In genomic region chr9:21508871-21509404, GRCm38 (mm10) we compare ENCODE assay signal across 8 mouse cellular contexts. TPM values are rescaled to one million over a fixed set of nuclear protein-coding genes. Genes with fewer than 3 reads are reported as not detected.
DNase-seq lines count a peak whose midpoint lies in the region; ATAC-seq and TF ChIP-seq lines count a peak whose summit lies in the region.

No protein-coding gene starts in this region.

- no peak overlapping the region for H3K9ac ChIP-seq in neural tube, embryonic 11.5 days (ENCODE audit: low read length)
- peak overlapping the region; percentile 66; the same call in 1 of the 2 replicates for H3K9ac ChIP-seq in limb, embryonic 14.5 days (ENCODE audit: low read depth, low read length, severe bottlenecking)

- DNase-seq in cerebellum, adult 8-10 months: peak; percentile 35
- no peak for DNase-seq in cerebellum, postnatal 25 days
- no peak for DNase-seq in neural tube, embryonic 11.5 days (ENCODE audit: low spot score)
- no peak for DNase-seq in neural tube, embryonic 10.5 days (ENCODE audit: extremely low spot score, low spot score)
- DNase-seq in limb, embryonic 14.5 days (ENCODE audit: low spot score): no peak
- no peak for DNase-seq in right cerebral cortex, postnatal 10 days (ENCODE audit: low spot score in 2 of 2)
- DNase-seq in frontal cortex, postnatal 36 days (ENCODE audit: low spot score in 2 of 2): no peak

- H3K4me1 ChIP-seq in neural tube, embryonic 11.5 days (ENCODE audit: control insufficient read depth, insufficient read depth, low read length): no peaks in the 10 kb centered on the region
- peaks cover 7% of the 10 kb centered on the region for H3K4me1 ChIP-seq in limb, embryonic 14.5 days (ENCODE audit: control insufficient read depth, insufficient read depth, low read length)

- no peak for TF ChIP-seq POLR2A in limb, embryonic 14.5 days (IDR thresholded peaks at IDR 0.05; ENCODE audit: borderline replicate concordance, extremely low read depth, insufficient read depth, insufficient read length)

- H3K27me3 ChIP-seq in neural tube, embryonic 11.5 days (ENCODE audit: control insufficient read depth, insufficient read depth, low read length): no peaks in the 10 kb centered on the region
- no peaks in the 10 kb centered on the region for H3K27me3 ChIP-seq in limb, embryonic 14.5 days (ENCODE audit: control insufficient read depth, insufficient read depth, low read length)

- no peaks in the 10 kb centered on the region for H3K9me3 ChIP-seq in neural tube, embryonic 11.5 days (ENCODE audit: control insufficient read depth, low read length)
- no peaks in the 10 kb centered on the region for H3K9me3 ChIP-seq in limb, embryonic 14.5 days (ENCODE audit: control insufficient read depth, low read length)

- H3K4me2 ChIP-seq in neural tube, embryonic 11.5 days (ENCODE audit: low read depth): peak overlapping the region; percentile 38
- H3K4me2 ChIP-seq in limb, embryonic 14.5 days (replicated peaks; ENCODE audit: low read depth, low read length, severe bottlenecking): peak overlapping the region; percentile 83

- 79% methylated on average over 7 of the region's 7 CpGs for WGBS in neural tube, embryonic 11.5 days
- WGBS in limb, embryonic 14.5 days: 75% methylated on average over 7 of the region's 7 CpGs

- H3K36me3 ChIP-seq in neural tube, embryonic 11.5 days (ENCODE audit: control insufficient read depth, insufficient read depth, low read length): peaks cover 14% of the 10 kb centered on the region
- peaks cover 50% of the 10 kb centered on the region for H3K36me3 ChIP-seq in limb, embryonic 14.5 days (ENCODE audit: control insufficient read depth, insufficient read depth, low read length)

- no peak overlapping the region for H3K27ac ChIP-seq in neural tube, embryonic 11.5 days (ENCODE audit: low read depth, low read length)
- H3K27ac ChIP-seq in limb, embryonic 14.5 days (replicated peaks; ENCODE audit: low read depth, low read length): 0 out of 2 replicates have a peak overlapping the region, but pooled peaks have one; percentile 87

- peak overlapping the region; percentile 63; the same call in 1 of the 2 replicates for H3K4me3 ChIP-seq in neural tube, embryonic 11.5 days (ENCODE audit: low read depth, low read length)
- H3K4me3 ChIP-seq in limb, embryonic 14.5 days (replicated peaks; ENCODE audit: low read length): peak overlapping the region; percentile 72

- ATAC-seq in neural tube, embryonic 11.5 days (ENCODE audit: insufficient read depth, low FRiP score, low TSS enrichment): no peak
- no peak for ATAC-seq in limb, embryonic 14.5 days (ENCODE audit: low FRiP score, low read depth)
- ATAC-seq in erythroid progenitor cell, adult 5-6 weeks (replicated peaks; ENCODE audit: low FRiP score, poor library complexity, severe bottlenecking): no peak

RNA-seq across cellular contexts. Expression of gene Tmed1, which starts 1.1 kb away (rescaled TPM):
- 69.8 and 77.0 TPM in 2 replicates for polyA plus RNA-seq in neural tube, embryonic 11.5 days (2014; fragmentation: Nextera tagmentation; extraction: Ambion mirVana)
- 96.0 and 101 TPM in 2 replicates for polyA plus RNA-seq in limb, embryonic 14.5 days (2012; rRNA removed)
- 116 and 119 TPM in 2 replicates for polyA plus RNA-seq in limb, embryonic 14.5 days (2014; fragmentation: Nextera tagmentation; extraction: Ambion mirVana)
- total RNA-seq in erythroid progenitor cell, adult 5-6 weeks (2015; ENCODE audit: low replicate concordance): 6.7 TPM in 1 of 2 replicates, not detected in the other
- 1.8 and 2.0 TPM in 2 replicates for total RNA-seq in erythroid progenitor cell, adult 5-6 weeks (2017; ENCODE audit: low replicate concordance)

RNA-seq across cellular contexts. Expression of gene AB124611, which starts 17.0 kb away (rescaled TPM):
- polyA plus RNA-seq in neural tube, embryonic 11.5 days (2014; fragmentation: Nextera tagmentation; extraction: Ambion mirVana): 1.8 and 2.7 TPM in 2 replicates
- polyA plus RNA-seq in limb, embryonic 14.5 days (2012; rRNA removed): 2.3 and 2.5 TPM in 2 replicates
- polyA plus RNA-seq in limb, embryonic 14.5 days (2014; fragmentation: Nextera tagmentation; extraction: Ambion mirVana): 2.9 and 3.3 TPM in 2 replicates
- total RNA-seq in erythroid progenitor cell, adult 5-6 weeks (2015; ENCODE audit: low replicate concordance): 35.0 and 42.3 TPM in 2 replicates
- 17.2 and 18.6 TPM in 2 replicates for total RNA-seq in erythroid progenitor cell, adult 5-6 weeks (2017; ENCODE audit: low replicate concordance)

RNA-seq across cellular contexts. Expression of gene Carm1, which starts 37.8 kb away (rescaled TPM):
- polyA plus RNA-seq in neural tube, embryonic 11.5 days (2014; fragmentation: Nextera tagmentation; extraction: Ambion mirVana): 81.4 and 84.6 TPM in 2 replicates
- 171 and 242 TPM in 2 replicates for polyA plus RNA-seq in limb, embryonic 14.5 days (2012; rRNA removed)
- 71.5 and 80.3 TPM in 2 replicates for polyA plus RNA-seq in limb, embryonic 14.5 days (2014; fragmentation: Nextera tagmentation; extraction: Ambion mirVana)
- 137 and 146 TPM in 2 replicates for total RNA-seq in erythroid progenitor cell, adult 5-6 weeks (2015; ENCODE audit: low replicate concordance)
- 95.5 and 100 TPM in 2 replicates for total RNA-seq in erythroid progenitor cell, adult 5-6 weeks (2017; ENCODE audit: low replicate concordance)
